Mouse (Mus musculus) 3T3-L1 (cell line): ENCODE data around the gene Rnf5.

Experiments
- DNase-seq: peaks from one replicate; pipeline ENCODE4 v3.0.0-alpha.2; 2015; ENCODE audit warnings: low read depth, low spot score

The Rnf5 gene

DNA sequence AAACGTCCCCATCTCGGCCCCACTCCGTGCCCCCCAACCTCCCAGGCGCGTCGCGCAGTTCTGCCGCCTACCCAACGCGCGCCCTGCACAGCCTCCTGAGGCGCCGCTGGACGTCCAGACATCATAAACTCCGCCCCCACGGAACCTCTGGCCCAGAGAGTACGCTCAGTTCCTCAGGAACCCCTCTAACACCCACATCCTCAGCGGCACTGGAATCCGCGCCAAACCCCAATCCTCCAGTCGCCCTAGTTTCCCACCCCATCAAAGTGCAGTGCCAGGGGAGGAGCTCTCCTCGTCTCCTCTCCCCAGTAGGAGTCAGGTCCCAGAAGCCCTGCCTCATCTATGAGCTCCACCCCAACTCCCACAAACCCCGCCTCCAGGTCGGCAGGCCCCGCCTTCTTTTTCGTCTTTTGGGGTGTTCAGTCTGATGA, 28.8 kb upstream of the Rnf5 start:
- no peak for DNase-seq

DNA sequence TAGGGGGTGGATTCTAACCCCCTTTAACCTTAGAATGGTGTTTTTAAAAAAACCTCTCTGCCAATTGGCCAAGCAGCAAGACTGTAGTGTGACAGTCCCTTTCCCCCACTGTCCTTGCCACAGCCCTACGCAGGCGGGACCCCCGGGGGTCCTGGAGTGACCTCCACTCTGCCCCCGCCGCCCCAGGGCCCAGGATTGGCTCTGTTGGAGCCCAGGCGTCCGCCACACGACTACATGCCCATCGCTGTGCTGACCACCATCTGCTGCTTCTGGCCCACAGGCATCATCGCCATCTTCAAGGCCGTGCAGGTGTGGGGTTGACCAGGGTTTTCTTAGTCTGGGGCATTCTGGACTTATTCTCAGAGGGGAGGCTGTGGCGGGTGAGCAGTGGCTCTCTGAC, 28.2 kb upstream of the Rnf5 start:
- no peak for DNase-seq

DNA sequence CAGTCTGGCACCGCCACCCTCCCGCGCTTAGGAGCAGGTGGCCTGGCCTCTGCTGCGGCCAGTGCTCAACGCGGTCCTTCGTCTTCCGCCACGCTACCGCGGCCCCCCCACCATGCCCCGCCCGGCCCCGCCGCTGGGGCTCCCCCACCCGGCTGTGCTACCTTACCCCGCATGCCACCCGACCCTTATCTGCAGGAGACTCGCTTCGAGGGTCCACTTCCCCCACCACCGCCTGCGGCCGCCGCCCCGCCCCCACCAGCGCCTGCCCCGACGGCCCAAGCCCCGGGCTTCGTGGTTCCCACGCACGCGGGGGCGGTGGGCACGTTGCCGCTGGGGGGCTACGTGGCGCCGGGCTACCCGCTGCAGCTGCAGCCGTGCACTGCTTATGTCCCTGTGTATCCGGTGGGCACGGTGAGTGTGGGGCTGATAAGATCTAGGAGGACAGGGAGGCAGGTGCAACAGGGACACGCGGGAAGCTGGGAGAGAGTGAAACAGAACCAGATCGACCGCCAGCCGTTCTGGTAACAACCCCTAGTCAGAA, 27.3 kb upstream of the Rnf5 start:
- no peak for DNase-seq

DNA sequence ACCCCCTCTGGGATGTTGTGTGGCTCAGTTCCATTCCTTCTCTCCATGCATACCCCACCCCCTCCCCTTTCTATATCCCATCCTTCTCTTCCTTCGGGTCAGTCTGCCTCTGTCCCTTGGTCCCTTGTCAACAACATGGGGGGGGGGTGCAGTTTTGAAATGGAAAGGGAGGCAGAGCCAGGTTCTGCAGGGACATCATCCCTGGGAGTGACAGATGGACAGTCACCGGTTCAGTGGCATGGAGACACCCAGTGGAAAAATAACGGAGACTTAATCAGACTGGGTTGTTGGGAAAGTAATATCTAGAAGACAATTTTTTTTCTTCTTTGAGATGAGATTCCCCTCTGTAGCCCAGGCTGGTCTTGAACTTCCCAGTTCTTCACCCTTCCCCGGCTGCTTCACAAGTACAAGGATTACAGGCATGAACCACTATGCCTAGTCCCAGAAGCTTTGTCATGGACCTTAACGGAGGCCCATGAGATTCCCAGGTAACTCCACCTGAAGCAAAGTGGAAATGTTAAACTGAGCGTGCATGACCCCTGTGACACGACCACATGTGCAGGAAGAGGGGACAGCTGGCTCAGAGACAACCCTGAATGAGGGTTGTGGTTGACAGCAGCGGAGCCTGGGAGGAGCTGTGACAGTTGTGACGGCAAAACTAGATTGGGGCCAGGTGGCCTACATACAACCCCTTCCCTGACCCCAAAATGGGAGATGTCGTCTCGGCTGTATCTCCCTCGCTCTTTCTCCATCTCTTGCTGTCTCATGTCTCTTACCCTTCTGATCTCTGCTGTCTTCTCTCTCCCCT, 26.5 kb upstream of the Rnf5 start:
- no peak for DNase-seq

DNA sequence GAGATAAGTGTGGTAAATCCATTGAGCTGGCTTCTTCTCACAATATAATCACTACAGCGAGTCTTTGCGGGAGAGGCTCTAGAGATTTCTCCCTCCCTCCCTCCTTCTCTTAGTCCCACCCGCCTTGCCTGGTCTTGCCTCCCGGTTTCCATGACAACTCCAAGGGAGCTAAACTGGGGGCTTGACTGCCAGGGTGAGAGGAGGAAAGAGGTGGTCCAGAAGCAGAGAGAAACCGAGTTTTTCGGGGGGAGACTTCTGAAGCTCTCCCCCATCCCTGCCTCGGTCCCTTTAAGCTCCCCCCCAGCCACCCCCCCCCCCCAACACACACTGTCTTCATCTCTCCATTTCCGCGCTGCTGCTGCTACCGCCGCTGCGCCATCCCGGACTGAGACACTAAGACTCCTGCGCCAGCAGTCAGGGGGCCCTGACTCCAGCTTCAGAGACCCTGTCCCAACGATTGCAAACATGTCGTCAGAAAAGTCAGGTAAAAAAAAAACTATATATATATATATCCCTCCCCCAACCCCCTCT, 25.8 kb upstream of the Rnf5 start, which contains the start of gene Prrt1:
Prrt1 (plus strand) TSS at position 313 of the 531 bp plus-strand sequence.
- no peak for DNase-seq

DNA sequence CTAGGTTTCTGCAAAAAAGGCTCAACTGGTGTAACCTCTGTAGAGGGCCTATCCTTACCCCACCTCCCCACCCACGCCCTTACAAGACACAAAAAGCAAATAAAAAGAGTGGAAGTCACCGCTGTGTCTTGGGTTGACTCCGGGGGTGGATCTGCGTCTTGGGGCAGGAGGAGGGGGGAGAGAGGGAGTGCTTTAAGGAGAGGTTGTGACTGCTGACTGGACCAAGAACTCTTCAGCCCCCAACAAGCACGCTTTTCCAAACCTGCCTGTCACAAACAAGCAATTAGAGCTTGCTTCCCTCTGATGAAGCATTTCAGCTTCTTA, 25.1 kb upstream of the Rnf5 start:
- no peak for DNase-seq

DNA sequence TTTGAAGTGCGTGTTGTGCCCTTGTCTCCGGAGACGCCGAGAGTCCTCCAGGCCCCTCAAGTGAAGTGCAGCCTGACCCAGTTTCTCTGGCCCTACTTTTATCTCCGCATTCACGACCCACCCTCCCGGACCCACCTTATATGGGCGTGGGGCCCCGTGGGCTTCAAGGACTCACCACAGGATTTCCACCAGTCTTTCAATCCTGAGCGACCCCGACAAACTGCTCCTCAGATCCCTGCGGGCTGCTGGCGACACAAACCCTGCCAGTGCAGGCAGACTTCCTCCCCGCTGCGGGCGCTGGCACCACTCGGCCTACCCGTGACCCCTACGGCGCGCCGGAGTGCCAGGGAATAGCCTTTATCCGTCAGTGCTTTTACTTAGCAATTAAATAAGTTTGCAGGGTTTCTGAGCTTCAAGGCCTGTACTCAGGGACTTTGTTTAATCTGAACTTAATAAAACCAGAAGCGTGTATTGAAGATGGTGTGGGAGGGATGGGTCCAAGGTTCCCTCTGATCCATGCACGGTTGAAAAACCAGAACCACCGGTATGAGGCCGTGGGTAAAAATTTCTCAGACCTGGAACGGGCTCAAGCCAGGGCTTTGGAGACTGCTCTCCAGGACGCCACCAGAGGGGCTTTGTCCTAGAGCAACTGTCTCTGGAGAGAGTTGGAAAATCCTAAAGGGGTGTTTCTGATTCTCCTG, 24.6 kb upstream of the Rnf5 start, which contains the start of gene Ppt2:
Ppt2 (minus strand) TSS at position 568 of the 701 bp plus-strand sequence.
- peak; percentile 45 for DNase-seq

DNA sequence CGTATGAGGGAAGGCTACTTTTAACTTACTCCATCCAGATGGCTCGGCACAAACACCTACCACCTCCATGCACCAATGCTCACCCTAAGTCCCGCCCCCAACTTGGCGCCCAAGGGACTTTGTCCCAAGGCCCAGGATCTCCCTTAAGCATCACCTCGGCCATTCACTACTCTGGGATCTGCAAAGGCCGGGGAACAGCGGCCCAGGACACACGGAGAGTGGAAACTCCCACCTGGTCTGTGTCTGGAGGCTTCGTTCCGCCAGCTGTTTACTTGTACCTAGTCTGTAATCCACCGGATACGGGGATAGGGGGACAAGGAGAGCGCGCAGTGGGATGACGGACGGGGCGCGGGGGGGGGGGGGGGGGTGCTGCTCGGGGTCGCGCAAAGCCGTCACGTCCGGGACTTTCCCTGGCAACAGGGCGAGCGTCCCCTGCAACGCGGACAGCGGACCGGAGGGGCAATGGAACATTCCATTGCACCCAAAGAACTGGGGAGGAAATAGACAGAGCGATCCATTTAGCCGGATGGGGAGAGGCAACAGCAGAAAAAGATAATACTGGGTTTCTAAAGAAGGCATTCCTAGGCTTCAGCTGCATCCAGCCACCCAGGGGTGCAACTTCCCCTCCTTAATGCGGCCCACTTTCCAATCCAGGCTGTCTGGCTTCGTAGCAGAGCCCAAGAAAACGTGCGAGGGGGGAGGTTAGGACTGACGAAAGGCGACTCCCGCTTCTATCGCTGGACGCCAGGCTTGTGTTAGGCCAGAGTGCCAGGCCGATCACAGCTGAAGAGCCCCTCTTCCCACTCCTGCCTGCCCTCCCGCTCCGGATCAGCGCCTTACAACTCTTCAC, 23.8 kb upstream of the Rnf5 start:
- DNase-seq = peak; percentile 91

DNA sequence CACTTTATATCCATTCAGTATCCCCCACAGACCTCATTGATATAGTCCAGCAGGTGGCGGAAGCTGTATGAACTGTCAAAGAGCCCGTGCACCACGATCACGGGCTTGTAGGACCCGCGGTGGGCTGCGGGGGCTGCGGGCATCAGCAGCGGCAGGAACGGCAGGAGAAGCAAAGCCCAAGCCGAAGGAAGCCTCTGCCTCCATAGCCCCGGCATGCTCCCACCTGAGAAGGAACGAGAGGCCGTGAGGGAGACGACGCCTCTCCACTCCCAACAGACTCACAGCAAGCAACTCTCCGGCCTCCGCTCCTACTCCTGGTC, 23.2 kb upstream of the Rnf5 start:
- peak; percentile 72 for DNase-seq

DNA sequence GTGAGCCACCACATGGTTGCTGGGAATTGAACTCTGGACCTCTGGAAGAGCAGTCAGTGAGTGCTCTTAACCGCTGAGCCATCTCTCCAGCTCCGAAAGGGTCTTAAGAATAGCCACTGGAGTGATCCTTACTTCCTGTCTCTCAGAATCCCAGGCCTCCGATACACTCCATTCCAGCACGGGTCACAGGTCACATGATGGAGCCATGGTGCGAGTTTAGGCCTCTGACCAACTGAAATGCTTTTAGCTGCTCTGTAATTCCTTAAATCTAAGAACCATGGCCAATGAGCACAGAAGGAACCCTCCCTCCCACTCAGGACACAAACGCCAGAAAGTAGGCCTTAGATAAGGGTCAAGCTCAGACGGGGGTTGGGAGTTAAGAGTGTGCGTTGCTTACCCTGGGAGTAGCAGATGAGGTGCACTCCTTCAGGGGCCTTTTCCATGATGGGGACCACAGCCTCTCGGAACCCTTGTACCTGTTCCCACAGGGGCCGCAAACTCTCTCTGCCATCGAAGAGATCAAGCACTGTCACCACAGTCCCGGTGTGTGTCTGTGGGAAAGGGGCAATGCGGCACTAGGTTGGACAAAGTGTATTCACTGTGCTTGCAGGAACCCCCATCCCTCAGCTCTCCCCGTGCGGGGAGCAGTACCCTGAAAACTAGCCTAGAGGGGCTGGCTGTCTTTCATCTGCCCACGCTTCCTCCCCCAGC, 22.7 kb upstream of the Rnf5 start:
- DNase-seq = no peak

DNA sequence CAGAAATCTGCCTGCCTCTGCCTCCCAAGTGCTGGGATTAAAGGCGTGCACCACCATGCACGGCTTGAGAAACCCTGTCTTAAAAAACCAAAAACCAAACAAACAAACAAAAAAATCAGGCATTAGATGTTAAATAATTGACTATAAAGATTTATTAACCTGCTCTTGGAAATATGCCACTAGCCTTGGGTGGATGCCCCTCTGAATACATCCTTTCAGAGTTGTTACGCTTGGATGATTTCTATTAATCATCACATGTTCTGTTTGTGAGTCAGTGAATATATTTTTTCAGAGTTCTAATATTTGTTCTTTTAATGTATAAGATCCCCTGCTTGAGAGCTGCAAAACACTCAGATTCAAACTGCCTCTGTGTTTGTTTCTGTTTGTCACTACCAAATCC, 21.5 kb upstream of the Rnf5 start:
- DNase-seq = no peak

DNA sequence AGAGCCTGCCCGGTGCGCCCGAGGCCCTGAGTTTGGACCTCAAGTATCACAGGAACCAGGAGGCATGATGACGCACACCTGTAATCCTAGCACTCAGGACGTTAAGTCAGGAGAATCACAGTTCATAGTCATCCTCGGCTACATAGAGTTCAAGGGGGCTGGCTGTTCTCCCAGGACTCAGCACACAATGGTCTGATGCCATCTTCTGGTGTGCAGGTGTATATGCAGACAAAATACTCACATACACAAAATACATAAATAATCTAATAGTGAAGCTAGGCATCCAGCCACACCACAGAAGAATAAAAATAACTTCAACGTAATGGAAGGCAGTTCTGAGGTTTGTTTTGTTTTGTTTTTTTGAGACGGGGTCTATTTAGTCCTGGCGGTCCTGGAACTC, 19.7 kb upstream of the Rnf5 start:
- no peak for DNase-seq

DNA sequence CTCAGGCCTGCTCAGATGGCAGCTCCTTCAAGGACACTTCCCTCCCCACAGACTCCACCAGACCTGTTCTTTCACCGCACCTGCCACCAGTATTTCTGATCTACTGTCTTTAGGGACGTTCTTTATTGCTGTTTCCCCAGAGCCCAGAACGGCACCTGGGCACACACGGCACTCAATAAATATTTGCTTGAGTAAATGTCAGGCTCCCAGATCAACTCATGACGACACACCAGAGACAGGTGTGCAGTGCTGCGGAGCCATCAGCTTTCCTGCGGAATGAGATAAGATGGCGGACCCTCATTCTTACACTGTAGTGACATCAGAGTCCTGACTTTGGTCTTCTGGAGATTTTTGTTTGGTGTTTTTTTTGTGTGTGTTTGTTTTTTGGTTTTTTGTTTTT, 17.5 kb upstream of the Rnf5 start:
- no peak for DNase-seq

DNA sequence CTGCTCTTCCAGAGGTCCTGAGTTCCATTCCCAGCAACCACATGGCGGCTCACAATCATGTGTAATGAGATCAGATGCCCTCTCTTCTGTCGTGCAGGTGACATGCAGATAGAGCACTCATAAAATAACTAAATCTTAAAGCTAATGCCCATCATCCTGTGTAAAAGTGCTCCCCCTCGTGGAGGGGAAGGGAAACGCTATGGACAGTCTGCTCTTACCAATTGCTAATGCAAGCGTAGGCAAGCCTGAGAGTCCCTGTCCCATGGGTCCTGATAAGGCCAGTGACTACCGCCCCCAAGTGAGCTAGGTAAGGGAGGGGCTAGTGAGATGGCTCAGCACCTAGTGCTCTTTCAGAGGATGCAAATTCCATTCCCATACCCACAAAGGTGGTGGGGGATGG, 15.5 kb upstream of the Rnf5 start:
- DNase-seq = peak; percentile 86

DNA sequence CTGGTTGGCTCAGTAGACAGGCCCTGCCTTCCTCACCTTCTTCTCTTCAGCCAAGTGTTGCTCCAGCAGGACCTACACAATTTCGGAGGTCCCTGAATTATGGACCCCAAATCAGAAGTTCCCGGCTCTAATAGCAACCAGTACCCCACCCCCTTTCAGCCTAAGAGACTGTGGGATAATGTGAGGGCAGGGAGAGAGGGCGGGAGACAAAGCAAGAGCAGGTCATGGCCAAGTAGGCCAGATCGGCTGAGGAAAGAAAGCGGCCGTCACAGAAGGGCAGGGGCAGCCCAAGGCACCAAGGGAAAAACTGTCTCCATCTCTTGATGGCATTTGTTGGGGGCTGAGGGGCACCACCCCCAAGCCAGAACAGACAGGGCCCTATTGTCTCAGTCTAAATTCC, 12.4 kb upstream of the Rnf5 start, which contains the start of gene Egfl8:
Egfl8 (minus strand) TSS at position 101 of the 400 bp plus-strand sequence.
- no peak for DNase-seq

DNA sequence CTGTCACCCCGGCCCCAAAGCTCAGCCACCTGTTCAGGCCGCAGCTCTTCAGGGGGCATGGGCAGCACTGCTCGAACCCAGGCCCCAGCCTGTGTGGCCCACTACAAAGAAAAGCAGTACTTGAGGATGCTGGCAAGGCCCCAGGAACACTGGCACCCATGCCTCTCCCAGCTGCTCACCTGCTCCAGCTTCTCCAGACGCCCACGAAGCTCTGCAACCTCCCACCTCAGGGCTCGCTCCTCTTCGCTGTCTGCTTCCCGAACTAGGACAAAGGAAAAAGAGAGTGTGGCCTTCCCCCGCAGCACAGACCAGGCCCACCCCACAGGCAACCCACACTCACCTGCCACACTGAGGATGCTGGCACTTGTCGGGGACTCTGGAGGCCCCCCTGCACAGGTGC, 10.3 kb upstream of the Rnf5 start:
- DNase-seq = no peak

DNA sequence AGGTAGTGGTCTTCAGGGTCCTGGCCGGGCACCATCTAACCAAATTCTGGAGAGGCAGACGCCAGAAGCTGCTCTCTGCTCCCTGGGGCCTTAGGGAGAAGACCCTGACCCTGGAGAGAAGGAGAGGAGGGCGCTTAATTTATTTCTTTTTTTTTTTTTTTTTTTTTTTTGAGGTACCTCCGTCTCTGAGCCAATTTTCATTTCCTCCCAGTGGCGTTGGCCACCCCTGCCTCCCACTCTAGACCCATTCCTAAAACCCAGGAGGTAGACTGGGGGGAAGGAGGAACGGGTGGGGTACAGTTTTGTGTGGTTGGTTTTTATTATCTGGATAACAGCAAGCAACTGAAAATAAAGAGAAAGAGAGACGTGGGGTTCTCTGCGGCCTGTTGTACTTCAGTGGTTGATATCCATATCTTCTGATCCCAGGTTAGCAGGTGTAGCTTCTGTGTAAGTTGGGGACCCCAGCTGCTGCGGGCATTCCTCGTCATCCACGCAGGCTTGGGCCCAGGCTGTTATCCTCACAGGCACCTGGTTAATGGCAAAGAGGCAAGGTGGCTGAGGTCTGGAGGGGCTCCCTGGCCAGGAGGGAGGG, 9.7 kb upstream of the Rnf5 start:
- no peak for DNase-seq

DNA sequence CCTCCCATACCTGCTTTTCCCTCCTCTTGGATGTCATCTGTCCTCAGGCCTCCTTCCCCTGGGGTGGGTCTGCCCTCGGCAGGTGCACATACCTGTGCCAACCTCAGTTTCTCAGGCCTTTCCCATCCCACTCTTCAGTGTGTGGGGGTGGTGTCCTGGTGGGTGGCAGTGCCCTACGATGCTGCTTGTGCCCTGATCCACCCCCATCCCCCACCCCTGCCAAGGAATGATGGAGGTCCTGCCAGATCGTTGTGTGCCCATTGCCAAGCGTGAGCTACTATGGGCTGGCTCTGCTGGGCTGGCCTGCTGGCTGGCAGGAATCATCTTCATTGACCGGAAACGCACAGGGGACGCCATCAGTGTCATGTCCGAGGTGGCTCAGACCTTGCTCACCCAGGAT, 7.6 kb upstream of the Rnf5 start:
- DNase-seq = no peak

DNA sequence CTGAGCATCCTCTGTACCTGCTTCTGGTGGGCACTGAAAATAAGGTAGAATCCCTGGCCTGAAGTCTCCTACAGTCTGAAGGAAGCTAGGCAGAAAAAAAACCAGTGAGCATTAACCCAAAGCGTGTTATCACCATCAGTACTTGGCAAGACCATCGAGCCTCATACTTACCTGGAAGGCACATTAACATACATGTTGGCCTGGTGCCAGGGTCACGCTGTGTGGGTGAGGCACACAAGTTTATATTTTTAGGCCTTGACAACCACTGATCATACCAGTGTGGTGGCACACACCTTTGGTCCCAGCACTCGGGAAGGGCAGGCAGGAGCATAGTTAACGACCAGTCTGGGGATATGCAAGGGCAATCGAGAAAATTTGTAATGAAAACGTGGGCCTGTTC, 4.5 kb upstream of the Rnf5 start:
- no peak for DNase-seq

DNA sequence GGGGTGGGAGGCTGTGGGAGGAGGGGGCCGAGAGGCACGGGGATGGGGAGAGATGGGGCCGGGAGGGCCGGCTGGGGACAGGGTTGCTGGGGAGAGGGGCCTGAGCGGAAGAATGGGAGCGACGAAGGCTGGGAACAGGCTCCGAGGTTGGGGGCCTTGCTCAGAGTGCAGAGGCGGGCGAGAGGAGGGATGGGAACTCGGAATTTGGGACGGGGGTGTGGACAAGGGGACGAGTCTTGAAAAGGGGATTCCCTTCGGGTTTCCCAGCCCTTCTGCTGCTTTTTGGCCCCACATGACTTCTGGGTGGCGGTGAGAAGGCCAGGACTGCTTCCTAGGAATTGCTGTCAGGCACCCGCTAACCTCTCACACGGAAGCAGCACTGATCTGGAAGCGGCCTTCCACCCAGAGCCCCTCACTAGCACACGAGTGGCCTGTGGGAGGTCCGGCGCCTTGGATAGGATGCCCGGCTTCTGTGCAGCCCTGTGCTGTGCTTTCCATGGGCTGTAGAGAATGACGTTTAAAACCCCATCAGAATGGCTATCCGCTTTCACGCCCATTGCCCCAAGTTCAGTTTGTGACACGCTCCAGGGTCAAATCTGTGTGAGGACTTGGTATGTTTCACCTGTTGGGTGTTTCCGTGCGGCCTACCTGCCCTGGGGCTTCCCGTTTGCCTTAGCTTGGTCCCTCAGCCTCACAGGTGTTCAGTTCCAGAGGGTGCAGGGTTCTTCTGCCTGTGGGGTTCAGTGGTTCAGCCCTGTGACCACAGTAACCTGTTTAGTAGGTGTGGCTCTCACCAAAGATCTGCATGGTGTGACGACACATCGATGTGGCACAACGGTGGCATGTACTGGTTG, 2.9 kb upstream of the Rnf5 start:
- DNase-seq = peak; percentile 49
